ENCODE assay signal across 10 mouse cellular contexts in genomic region chr10:41582901-41583361, GRCm38 (mm10).
DNase-seq lines count a peak whose midpoint lies in the region; ATAC-seq and TF ChIP-seq lines count a peak whose summit lies in the region.
"Had no signal": no experiment of that assay in that cellular context is flagged by ENCODE, and none has a peak within 500 bp of the region (broad histone marks: within the 10 kb centered on the region; RNA-seq: fewer than 3 reads in every experiment).

No protein-coding gene starts in this region.

- no peaks in the 10 kb centered on the region for H3K27me3 ChIP-seq in heart, embryonic 11.5 days (ENCODE audit: control insufficient read depth, insufficient read depth, low read length)
- H3K27me3 ChIP-seq in midbrain, embryonic 11.5 days (ENCODE audit: control insufficient read depth, insufficient read depth, low read length) = no peaks in the 10 kb centered on the region
- no peaks in the 10 kb centered on the region for H3K27me3 ChIP-seq in midbrain, postnatal 0 days (ENCODE audit: insufficient read depth, low read length)

- 14% methylated on average over 5 of the region's 5 CpGs for WGBS in heart, embryonic 11.5 days (ENCODE audit: insufficient replicate concordance)
- WGBS in midbrain, embryonic 11.5 days = 10% methylated on average over 4 of the region's 5 CpGs
- 8% methylated on average over 4 of the region's 5 CpGs for WGBS in midbrain, postnatal 0 days

- no peak overlapping the region for H3K27ac ChIP-seq in heart, embryonic 11.5 days (ENCODE audit: low read depth, low read length)
- H3K27ac ChIP-seq in midbrain, embryonic 11.5 days (ENCODE audit: low read depth, low read length) = no peak overlapping the region
- no peak overlapping the region for H3K27ac ChIP-seq in midbrain, postnatal 0 days (ENCODE audit: low read depth, low read length)

- H3K4me3 ChIP-seq in heart, embryonic 11.5 days (ENCODE audit: low read depth, low read length) = no peak overlapping the region
- no peak overlapping the region for H3K4me3 ChIP-seq in midbrain, embryonic 11.5 days (ENCODE audit: low read depth, low read length)
- no peak overlapping the region for H3K4me3 ChIP-seq in midbrain, postnatal 0 days (ENCODE audit: low read depth, low read length)

- intact Hi-C loops in heart, postnatal 10 days (cut with DNase I) = no loop called here

- H3K4me2 ChIP-seq in heart, embryonic 11.5 days = no peak overlapping the region
- no peak overlapping the region for H3K4me2 ChIP-seq in midbrain, embryonic 11.5 days
- no peak overlapping the region for H3K4me2 ChIP-seq in midbrain, postnatal 0 days (ENCODE audit: low read depth, low read length, poor library complexity, severe bottlenecking)

- TF ChIP-seq CTCF in midbrain, postnatal 0 days (IDR thresholded peaks at IDR 0.05) = no peak

- ATAC-seq in heart, embryonic 11.5 days (replicated peaks; ENCODE audit: insufficient number of reproducible peaks, low FRiP score, low TSS enrichment) = no peak
- ATAC-seq in midbrain, embryonic 11.5 days (ENCODE audit: low FRiP score) = no peak
- ATAC-seq in midbrain, postnatal 0 days (ENCODE audit: low FRiP score) = no peak
- ATAC-seq: hindbrain, embryonic 16.5 days had no signal

- peak overlapping the region; percentile 52; the same call in 1 of the 2 replicates for H3K9ac ChIP-seq in heart, embryonic 11.5 days (ENCODE audit: low read depth, low read length)
- H3K9ac ChIP-seq in midbrain, embryonic 11.5 days (ENCODE audit: low read length) = peak overlapping the region; percentile 11; the same call in 1 of the 2 replicates
- H3K9ac ChIP-seq in midbrain, postnatal 0 days (replicated peaks; ENCODE audit: low read length, poor library complexity, severe bottlenecking) = no peak overlapping the region

- no peaks in the 10 kb centered on the region for H3K36me3 ChIP-seq in heart, embryonic 11.5 days (ENCODE audit: control insufficient read depth, insufficient read depth, low read length)
- no peaks in the 10 kb centered on the region for H3K36me3 ChIP-seq in midbrain, embryonic 11.5 days (ENCODE audit: control insufficient read depth, insufficient read depth, low read length)
- no peaks in the 10 kb centered on the region for H3K36me3 ChIP-seq in midbrain, postnatal 0 days (ENCODE audit: insufficient read depth, low read length)

- H3K4me1 ChIP-seq in heart, embryonic 11.5 days (ENCODE audit: control insufficient read depth, insufficient read depth, low read length) = peaks cover 11% of the 10 kb centered on the region; the same call in 1 of the 2 replicates
- 0 out of 2 replicates have a peak, but pooled peaks cover 3% of the 10 kb centered on the region for H3K4me1 ChIP-seq in midbrain, embryonic 11.5 days (ENCODE audit: control insufficient read depth, insufficient read depth, low read length)
- H3K4me1 ChIP-seq in midbrain, postnatal 0 days (ENCODE audit: insufficient read depth, low read length) = no peaks in the 10 kb centered on the region

- H3K9me3 ChIP-seq in heart, embryonic 11.5 days (replicated peaks; ENCODE audit: control insufficient read depth, low read length) = no peaks in the 10 kb centered on the region
- H3K9me3 ChIP-seq in midbrain, embryonic 11.5 days (ENCODE audit: control insufficient read depth, low read length) = no peaks in the 10 kb centered on the region
- H3K9me3 ChIP-seq in midbrain, postnatal 0 days (ENCODE audit: low read length) = no peaks in the 10 kb centered on the region

- no peak for DNase-seq in heart, postnatal 10 days
- peak; percentile 84 for DNase-seq in midbrain, embryonic 11.5 days (ENCODE audit: low spot score, missing footprints)
- no peak for DNase-seq in midbrain, postnatal 0 days (ENCODE audit: low spot score)
- DNase-seq in hindlimb bud, embryonic 11.5 days (ENCODE audit: extremely low spot score, low read depth, low spot score) = peak; percentile 5
- peak; percentile 54 for DNase-seq in thymus, postnatal 25 days
- DNase-seq in right cerebral cortex, adult 18-20 months = no peak
- DNase-seq in ovary, adult 18-20 months (ENCODE audit: low spot score) = no peak
- DNase-seq: cerebellum, postnatal 10 days had no signal

Comparison
In these comparisons a context has a peak if more than half of its experiments do, and no peak if none do; other contexts are left out.
1. DNase-seq: peak in midbrain, embryonic 11.5 days (single experiment), hindlimb bud, embryonic 11.5 days (single experiment) and thymus, postnatal 25 days (single experiment); none in heart, postnatal 10 days (0 of 2), midbrain, postnatal 0 days (single experiment), right cerebral cortex, adult 18-20 months (single experiment) and ovary, adult 18-20 months (single experiment).